Mouse (Mus musculus): ENCODE measurements around the gene Gm5108.

GRCm38 (mm10) chr5:68002611-68003010, 61.1 kb downstream of the Gm5108 start:
- TF ChIP-seq CTCF (IDR thresholded peaks at IDR 0.05; ENCODE audit: low read depth, low read length) (no peak), POLR2A (IDR thresholded peaks at IDR 0.05; ENCODE audit: insufficient read depth, low read length) (no peak), EP300 (IDR thresholded peaks at IDR 0.05; ENCODE audit: insufficient read depth, low read depth, low read length) (no peak)
